Mouse (Mus musculus) neural tube, embryonic 10.5 days (tissue): ENCODE data around the gene Oip5.
"Not testable (repeated sequence)": the region's sequence is repeated elsewhere in the genome, so short reads cannot be mapped to it uniquely, and the experiment has no call there.

Experiments
- DNase-seq: peaks from one replicate; pipeline ENCODE4 v3.0.0-alpha.2; 2017; ENCODE audit warnings: low spot score; ENCODE audit errors: extremely low spot score

The Oip5 gene

GRCm38 (mm10) chr2:119618199-119618982 is at the start of gene Oip5, which contains the start of gene Nusap1:
TSS of gene Oip5 (minus strand) at chr2:119618469.
TSS of gene Nusap1 (plus strand) at chr2:119618298.
- DNase-seq: peak; percentile 88

GRCm38 (mm10) chr2:119665744-119666143 is 47.5 kb upstream of the Oip5 start:
- not testable (repeated sequence) for DNase-seq

GRCm38 (mm10) chr2:119662220-119663182 is 44.2 kb upstream of the Oip5 start, which contains the start of gene Ndufaf1:
TSS of gene Ndufaf1 (minus strand) at chr2:119662827.
- peak; percentile 77 for DNase-seq

GRCm38 (mm10) chr2:119644254-119644653 is 26.0 kb upstream of the Oip5 start:
- no peak for DNase-seq

GRCm38 (mm10) chr2:119641214-119641912 is 23.1 kb upstream of the Oip5 start:
- DNase-seq: no peak

GRCm38 (mm10) chr2:119636781-119637180 is 18.5 kb upstream of the Oip5 start:
- DNase-seq: no peak

GRCm38 (mm10) chr2:119621302-119621701 is 3.0 kb upstream of the Oip5 start:
- DNase-seq: no peak

GRCm38 (mm10) chr2:119619002-119619401 is 733 bp upstream of the Oip5 start:
- not testable (repeated sequence) for DNase-seq

- DNase-seq: no peak
Measured at GRCm38 (mm10) chr2:119617841-119618198, 449 bp downstream of the Oip5 start.

GRCm38 (mm10) chr2:119607023-119607422 is 11.2 kb downstream of the Oip5 start:
- no peak for DNase-seq

GRCm38 (mm10) chr2:119605361-119605973 is 12.8 kb downstream of the Oip5 start:
- DNase-seq: no peak

- DNase-seq: no peak
Measured at GRCm38 (mm10) chr2:119603909-119604308, 14.4 kb downstream of the Oip5 start.

- DNase-seq: no peak
Measured at GRCm38 (mm10) chr2:119602488-119602887, 15.8 kb downstream of the Oip5 start.

GRCm38 (mm10) chr2:119601575-119601974 is 16.7 kb downstream of the Oip5 start:
- DNase-seq: not testable (repeated sequence)

GRCm38 (mm10) chr2:119601027-119601426 is 17.2 kb downstream of the Oip5 start:
- DNase-seq: no peak

GRCm38 (mm10) chr2:119596781-119597330 is 21.4 kb downstream of the Oip5 start:
- DNase-seq: no peak

- no peak for DNase-seq
Measured at GRCm38 (mm10) chr2:119595308-119595707, 23.0 kb downstream of the Oip5 start.

GRCm38 (mm10) chr2:119594113-119594981 is 23.9 kb downstream of the Oip5 start:
- DNase-seq: peak; percentile 93

GRCm38 (mm10) chr2:119593765-119594112 is 24.5 kb downstream of the Oip5 start:
- peak; percentile 22 for DNase-seq

- no peak for DNase-seq
Measured at GRCm38 (mm10) chr2:119591247-119591646, 27.0 kb downstream of the Oip5 start.
